Mouse (Mus musculus) heart, embryonic 12.5 days (tissue): ENCODE results near the gene Abcg5. TPM values are rescaled to one million over a fixed set of nuclear protein-coding genes. Genes with fewer than 3 reads are reported as not detected.

Experiments used
- ATAC-seq: fragments of 200-750 bp; cut with Nextera tagmentation; 2 replicates; pipeline ENCODE4 v1.8.0; 2017; ENCODE audit warnings: moderate TSS enrichment, moderate library complexity; ENCODE audit not compliant: insufficient number of reproducible peaks, low FRiP score
- H3K27ac ChIP-seq: fragments of 300-500 bp; sonication (generic); 2 replicates; pipeline ENCODE4 v1.5.1; 2016; ENCODE audit warnings: mild to moderate bottlenecking, moderate library complexity; ENCODE audit not compliant: poor library complexity, severe bottlenecking
- H3K27me3 ChIP-seq: fragments of 300-500 bp; sonication (generic); replicated peaks from 2 replicates; pipeline ENCODE4 v1.6.1; 2016; ENCODE audit warnings: mild to moderate bottlenecking, moderate library complexity
- H3K36me3 ChIP-seq: fragments of 300-500 bp; sonication (generic); 2 replicates; pipeline ENCODE4 v1.6.1; 2016; ENCODE audit warnings: mild to moderate bottlenecking, moderate library complexity
- H3K4me1 ChIP-seq: fragments of 300-500 bp; sonication (generic); replicated peaks from 2 replicates; pipeline ENCODE4 v1.6.1; 2016; ENCODE audit warnings: mild to moderate bottlenecking
- H3K4me2 ChIP-seq: fragments of 300-500 bp; sonication (generic); 2 replicates; pipeline ENCODE4 v1.6.1; 2016; ENCODE audit warnings: mild to moderate bottlenecking, moderate library complexity
- H3K4me3 ChIP-seq: fragments of 300-500 bp; sonication (generic); 2 replicates; pipeline ENCODE4 v1.5.1; 2016; ENCODE audit warnings: mild to moderate bottlenecking
- H3K9ac ChIP-seq: fragments of 300-500 bp; sonication (generic); 2 replicates; pipeline ENCODE4 v1.6.1; 2016; ENCODE audit warnings: mild to moderate bottlenecking, moderate library complexity
- H3K9me3 ChIP-seq: fragments of 300-500 bp; sonication (generic); replicated peaks from 2 replicates; pipeline ENCODE4 v1.6.1; 2016; ENCODE audit warnings: mild to moderate bottlenecking, moderate library complexity
- WGBS: fragments of 180-500 bp; shearing (Covaris S2); methylation state at CpG from one replicate; pipeline ENCODE4 v1.1.7; 2016; 5-methylcytosine and 5-hydroxymethylcytosine counted together
- polyA plus RNA-seq: library from polyadenylated mRNA; unstranded; fragments of >200 nt; fragmentation: Nextera tagmentation; extraction: Ambion mirVana; gene quantifications from 2 replicates; pipeline ENCODE4 v1.2.1, GENCODE M21; 2016

The Abcg5 gene
- polyA plus RNA-seq, 1 experiment from 2014 or later, result 0.42 TPM

GRCm38 (mm10) chr17:84644292-84645050 lies 38.3 kb downstream of the Abcg5 start:
- Histone ChIP-seq H3K27ac (no peak overlapping the region), H3K9me3 (no peaks in the 10 kb centered on the region), H3K4me3 (no peak overlapping the region), H3K9ac (no peak overlapping the region), H3K4me1 (peaks cover 27% of the 10 kb centered on the region), H3K27me3 (no peaks in the 10 kb centered on the region), H3K36me3 (no peaks in the 10 kb centered on the region), H3K4me2 (peak overlapping the region; percentile 21; the same call in 1 of the 2 replicates)
- 35% methylated on average over 16 of the region's 16 CpGs for WGBS
- no peak for ATAC-seq

GRCm38 (mm10) chr17:84642324-84642723 lies 40.5 kb downstream of the Abcg5 start:
- no peak overlapping the region for H3K27ac ChIP-seq
- no peaks in the 10 kb centered on the region for H3K36me3 ChIP-seq
- peaks cover 27% of the 10 kb centered on the region for H3K4me1 ChIP-seq
- no peak overlapping the region for H3K9ac ChIP-seq
- no peak overlapping the region for H3K4me3 ChIP-seq
- no peaks in the 10 kb centered on the region for H3K9me3 ChIP-seq
- no peaks in the 10 kb centered on the region for H3K27me3 ChIP-seq
- no peak overlapping the region for H3K4me2 ChIP-seq
- ATAC-seq, result no peak
- 85% methylated on average over 9 of the region's 9 CpGs for WGBS

DNA sequence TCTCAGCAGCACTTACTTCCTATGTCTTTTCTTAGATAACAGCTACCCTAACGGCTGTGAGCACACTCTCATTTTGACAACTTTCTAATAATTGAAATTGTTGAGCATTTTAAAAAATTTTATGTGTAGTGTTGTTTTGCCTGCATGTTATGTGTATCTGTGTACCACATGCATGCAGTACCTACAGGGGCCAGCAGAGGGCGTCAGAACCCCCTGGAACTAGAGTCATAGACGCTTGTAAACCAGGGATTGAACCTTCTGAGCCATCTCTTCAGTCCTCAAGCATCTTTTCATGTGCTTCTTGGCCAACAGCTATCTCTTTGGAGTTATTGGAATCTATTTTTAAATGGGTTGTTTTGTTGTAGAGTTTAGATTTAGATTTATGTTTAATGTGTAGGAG lies 40.9 kb downstream of the Abcg5 start:
- Histone ChIP-seq H3K9me3 (no peaks in the 10 kb centered on the region), H3K4me1 (peaks cover 27% of the 10 kb centered on the region), H3K9ac (no peak overlapping the region), H3K27ac (no peak overlapping the region), H3K27me3 (no peaks in the 10 kb centered on the region), H3K36me3 (no peaks in the 10 kb centered on the region), H3K4me3 (no peak overlapping the region), H3K4me2 (no peak overlapping the region)
- ATAC-seq, result no peak
- WGBS, result 30% methylated on average over 3 of the region's 3 CpGs

DNA sequence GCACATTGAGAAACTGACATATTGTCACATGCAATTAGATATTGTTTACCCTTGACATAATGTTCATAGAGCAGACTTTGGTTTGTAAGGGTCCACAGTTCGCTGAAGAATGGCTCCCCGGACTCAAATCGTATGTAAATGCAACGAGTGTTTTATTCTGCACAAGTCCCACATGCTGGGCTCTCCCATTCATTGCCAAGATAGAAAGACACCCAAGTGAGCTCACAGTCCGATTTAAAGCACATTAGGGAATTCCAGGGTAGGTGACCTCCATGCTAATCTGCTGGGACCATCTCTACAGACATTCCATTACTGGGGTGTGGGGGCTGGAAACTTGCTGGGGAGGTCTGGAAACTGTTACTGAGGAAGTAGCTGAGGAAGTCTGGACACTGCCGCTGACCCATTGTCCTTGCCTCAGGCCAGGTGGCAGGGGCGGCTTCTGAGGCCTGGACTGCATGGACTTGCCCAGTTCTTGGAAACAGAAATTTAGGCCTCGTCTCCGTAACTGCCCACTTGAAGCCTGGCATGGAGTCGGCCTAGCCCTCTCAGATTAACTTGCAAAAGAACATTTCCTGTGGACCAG lies 42.9 kb downstream of the Abcg5 start:
- Histone ChIP-seq H3K36me3 (no peaks in the 10 kb centered on the region), H3K27ac (no peak overlapping the region), H3K4me2 (no peak overlapping the region), H3K4me3 (no peak overlapping the region), H3K9ac (no peak overlapping the region), H3K27me3 (no peaks in the 10 kb centered on the region), H3K4me1 (peaks cover 24% of the 10 kb centered on the region), H3K9me3 (no peaks in the 10 kb centered on the region)
- ATAC-seq, result no peak
- WGBS, result 56% methylated on average over 10 of the region's 10 CpGs

GRCm38 (mm10) chr17:84637971-84638370 lies 44.8 kb downstream of the Abcg5 start:
- no peak overlapping the region for H3K4me2 ChIP-seq
- H3K4me1 ChIP-seq, result peaks cover 8% of the 10 kb centered on the region
- no peak overlapping the region for H3K4me3 ChIP-seq
- no peak overlapping the region for H3K9ac ChIP-seq
- ATAC-seq, result no peak
- no peaks in the 10 kb centered on the region for H3K27me3 ChIP-seq
- H3K9me3 ChIP-seq, result no peaks in the 10 kb centered on the region
- H3K27ac ChIP-seq, result no peak overlapping the region
- WGBS, result 82% methylated on average over 6 of the region's 6 CpGs
- 0 out of 2 replicates have a peak, but pooled peaks cover 2% of the 10 kb centered on the region for H3K36me3 ChIP-seq

GRCm38 (mm10) chr17:84636328-84636727 lies 46.5 kb downstream of the Abcg5 start:
- H3K4me1 ChIP-seq, result peaks cover 5% of the 10 kb centered on the region
- WGBS, result 60% methylated on average over 8 of the region's 8 CpGs
- H3K27me3 ChIP-seq, result no peaks in the 10 kb centered on the region
- peaks cover 6% of the 10 kb centered on the region; the same call in 1 of the 2 replicates for H3K36me3 ChIP-seq
- no peak overlapping the region for H3K9ac ChIP-seq
- ATAC-seq, result no peak
- no peak overlapping the region for H3K4me3 ChIP-seq
- no peaks in the 10 kb centered on the region for H3K9me3 ChIP-seq
- no peak overlapping the region for H3K4me2 ChIP-seq
- H3K27ac ChIP-seq, result no peak overlapping the region

- Histone ChIP-seq H3K4me3 (no peak overlapping the region), H3K36me3 (peaks cover 6% of the 10 kb centered on the region; the same call in 1 of the 2 replicates), H3K9ac (no peak overlapping the region), H3K27me3 (no peaks in the 10 kb centered on the region), H3K9me3 (no peaks in the 10 kb centered on the region), H3K4me1 (no peaks in the 10 kb centered on the region), H3K27ac (no peak overlapping the region), H3K4me2 (no peak overlapping the region)
- 68% methylated on average over 13 of the region's 13 CpGs for WGBS
- no peak for ATAC-seq
These were observed 49.4 kb downstream of the Abcg5 start for GRCm38 (mm10) chr17:84633443-84633842.

- Histone ChIP-seq H3K27ac (no peak overlapping the region), H3K4me2 (no peak overlapping the region), H3K4me3 (no peak overlapping the region), H3K4me1 (peaks cover 2% of the 10 kb centered on the region), H3K9ac (no peak overlapping the region), H3K36me3 (peaks cover 6% of the 10 kb centered on the region; the same call in 1 of the 2 replicates), H3K27me3 (no peaks in the 10 kb centered on the region), H3K9me3 (no peaks in the 10 kb centered on the region)
- no peak for ATAC-seq
- WGBS, result 88% methylated on average over 6 of the region's 6 CpGs
These were observed 51.0 kb downstream of the Abcg5 start for GRCm38 (mm10) chr17:84631836-84632235.

DNA sequence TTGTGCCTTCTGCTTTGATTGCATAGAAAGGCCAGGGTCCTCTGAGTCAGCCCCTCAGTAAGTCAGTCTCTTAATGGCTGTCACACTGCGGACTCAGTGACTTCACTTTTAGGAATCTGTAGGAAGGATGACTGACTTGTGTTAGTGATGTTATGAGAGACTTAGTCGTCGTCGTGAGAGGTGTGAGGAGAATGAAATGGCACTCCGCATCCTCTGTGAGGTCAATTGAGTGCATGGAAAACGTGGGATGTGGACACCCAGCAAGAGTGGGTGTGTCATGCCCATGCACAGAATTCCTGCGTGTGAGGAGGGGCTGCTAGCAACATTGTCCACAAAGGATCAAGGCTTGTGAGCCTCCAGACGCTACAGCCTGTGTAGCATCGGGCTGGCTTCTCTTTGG lies 54.2 kb downstream of the Abcg5 start:
- 73% methylated on average over 9 of the region's 9 CpGs for WGBS
- H3K4me1 ChIP-seq, result peaks cover 4% of the 10 kb centered on the region
- H3K27me3 ChIP-seq, result no peaks in the 10 kb centered on the region
- no peaks in the 10 kb centered on the region for H3K9me3 ChIP-seq
- no peak overlapping the region for H3K27ac ChIP-seq
- no peak overlapping the region for H3K4me3 ChIP-seq
- no peak for ATAC-seq
- no peak overlapping the region for H3K4me2 ChIP-seq
- H3K36me3 ChIP-seq, result peaks cover 3% of the 10 kb centered on the region; the same call in 1 of the 2 replicates
- H3K9ac ChIP-seq, result no peak overlapping the region

- H3K27me3 ChIP-seq, result no peaks in the 10 kb centered on the region
- peaks cover 3% of the 10 kb centered on the region; the same call in 1 of the 2 replicates for H3K36me3 ChIP-seq
- no peaks in the 10 kb centered on the region for H3K9me3 ChIP-seq
- H3K4me2 ChIP-seq, result no peak overlapping the region
- H3K4me3 ChIP-seq, result no peak overlapping the region
- WGBS, result 93% methylated on average over 10 of the region's 10 CpGs
- H3K4me1 ChIP-seq, result peaks cover 4% of the 10 kb centered on the region
- H3K27ac ChIP-seq, result no peak overlapping the region
- no peak overlapping the region for H3K9ac ChIP-seq
- ATAC-seq, result no peak
These were observed 55.1 kb downstream of the Abcg5 start for GRCm38 (mm10) chr17:84627721-84628120.

DNA sequence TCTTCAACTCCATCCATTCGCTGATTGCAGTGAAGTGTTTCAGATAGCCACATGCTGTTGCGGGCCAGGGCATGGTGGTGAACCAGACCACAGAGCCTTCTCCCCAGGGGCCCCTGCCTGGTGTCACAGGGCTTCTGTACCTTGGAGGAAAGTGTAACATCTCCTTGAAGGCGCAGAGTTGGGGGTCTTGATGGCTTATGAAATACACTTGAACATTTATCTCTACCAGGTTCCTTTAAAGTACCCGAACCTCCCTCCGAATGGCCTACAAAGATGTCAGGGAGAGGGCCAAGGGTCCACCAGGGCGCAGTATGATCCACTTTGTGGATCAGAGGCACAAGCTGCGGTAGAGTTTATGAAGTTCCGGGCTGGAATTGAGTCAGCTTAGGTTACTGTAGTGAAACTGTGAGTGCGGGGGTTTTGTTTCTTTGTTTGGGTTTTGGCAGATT lies 55.9 kb downstream of the Abcg5 start:
- peak; percentile 15; the same call in 1 of the 2 replicates for ATAC-seq
- H3K4me1 ChIP-seq, result peaks cover 4% of the 10 kb centered on the region
- H3K9ac ChIP-seq, result peak overlapping the region; percentile 68
- H3K9me3 ChIP-seq, result no peaks in the 10 kb centered on the region
- peak overlapping the region; percentile 78 for H3K4me2 ChIP-seq
- H3K27ac ChIP-seq, result no peak overlapping the region
- no peaks in the 10 kb centered on the region for H3K36me3 ChIP-seq
- no peaks in the 10 kb centered on the region for H3K27me3 ChIP-seq
- WGBS, result 29% methylated on average over 9 of the region's 9 CpGs
- H3K4me3 ChIP-seq, result peak overlapping the region; percentile 64
